Mouse (Mus musculus): ENCODE data around the gene Map3k12. TPM values are rescaled to one million over a fixed set of nuclear protein-coding genes. Genes with fewer than 3 reads are reported as not detected.

The Map3k12 gene
- total and polyA plus RNA-seq, 3 experiments, result 5.2 to 15.1 (median 10.6) TPM

GRCm38 (mm10) chr15:102503447-102503846, 13.4 kb downstream of the Map3k12 start, which contains the start of gene Gm10337:
Gene Gm10337, plus strand, starts transcription at chr15:102503722.
- no peak for DNase-seq

- DNase-seq, result no peak
These were observed 14.5 kb downstream of the Map3k12 start for GRCm38 (mm10) chr15:102502254-102502840.

- DNase-seq, result no peak
These were observed 15.6 kb downstream of the Map3k12 start for GRCm38 (mm10) chr15:102501084-102501814.

DNA sequence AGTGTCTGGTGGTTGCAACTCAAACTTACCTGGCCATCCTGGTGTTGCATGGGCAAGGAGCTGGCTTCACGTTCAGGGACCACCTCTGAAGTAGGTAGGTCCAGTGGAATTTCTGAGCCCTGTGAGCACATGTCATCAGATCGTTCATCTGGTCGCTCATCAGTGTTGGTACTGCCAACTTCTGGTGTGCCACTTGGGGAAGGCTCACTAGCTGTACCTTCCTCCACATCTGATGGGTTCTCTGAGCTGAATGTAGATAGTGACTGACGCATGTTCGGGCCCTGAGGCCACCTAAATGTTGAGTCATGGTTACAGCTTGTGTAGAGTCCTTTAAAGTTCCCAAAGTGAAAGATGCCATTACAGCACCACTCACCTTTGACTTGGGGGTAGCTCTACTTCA, 16.4 kb downstream of the Map3k12 start:
- no peak for DNase-seq

- no peak for DNase-seq
These were observed 17.0 kb downstream of the Map3k12 start for GRCm38 (mm10) chr15:102499851-102500250.

- DNase-seq, result no peak
These were observed 17.5 kb downstream of the Map3k12 start for GRCm38 (mm10) chr15:102499370-102499769.

- DNase-seq, result no peak
These were observed 18.5 kb downstream of the Map3k12 start for GRCm38 (mm10) chr15:102498322-102498721.

DNA sequence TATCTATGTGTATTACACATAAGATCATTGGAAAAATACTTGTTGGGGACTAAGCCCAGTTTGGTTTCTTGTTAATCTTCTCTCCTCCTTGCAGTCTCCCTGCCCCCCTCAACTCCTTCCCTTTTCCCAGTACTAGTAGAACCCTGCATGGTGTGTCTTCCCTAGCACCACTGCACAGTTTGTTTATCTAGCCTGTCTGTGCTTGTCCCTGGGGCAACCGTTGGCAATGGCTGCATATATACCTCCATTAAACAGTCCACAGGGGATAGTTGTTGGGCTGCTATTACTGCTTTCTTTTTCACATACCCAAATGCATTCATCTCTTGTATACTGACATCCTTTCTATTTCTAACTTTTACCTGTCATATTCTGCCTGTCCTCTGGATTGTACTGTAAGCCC, 29.2 kb downstream of the Map3k12 start:
- no peak for DNase-seq

GRCm38 (mm10) chr15:102485853-102486252, 31.0 kb downstream of the Map3k12 start:
- no peak for DNase-seq

DNA sequence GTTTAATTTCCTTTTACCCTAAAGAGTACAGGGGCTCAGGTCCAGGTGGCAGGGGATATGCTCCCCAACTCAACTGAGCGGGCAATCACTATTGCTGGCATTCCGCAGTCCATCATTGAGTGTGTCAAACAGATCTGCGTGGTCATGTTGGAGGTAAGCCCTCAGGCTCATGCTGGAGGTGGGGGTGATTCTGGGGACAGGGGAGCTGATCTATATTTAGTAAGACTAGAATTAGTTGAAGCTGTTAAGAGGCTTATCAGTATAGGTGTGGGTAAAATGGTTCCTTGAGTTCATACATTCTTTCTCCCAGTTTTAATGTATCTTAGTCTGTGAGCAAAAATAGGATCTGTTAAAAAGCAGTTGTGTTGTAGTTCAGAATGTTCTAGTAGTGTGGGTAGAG, 33.7 kb downstream of the Map3k12 start:
- DNase-seq, result no peak

DNA sequence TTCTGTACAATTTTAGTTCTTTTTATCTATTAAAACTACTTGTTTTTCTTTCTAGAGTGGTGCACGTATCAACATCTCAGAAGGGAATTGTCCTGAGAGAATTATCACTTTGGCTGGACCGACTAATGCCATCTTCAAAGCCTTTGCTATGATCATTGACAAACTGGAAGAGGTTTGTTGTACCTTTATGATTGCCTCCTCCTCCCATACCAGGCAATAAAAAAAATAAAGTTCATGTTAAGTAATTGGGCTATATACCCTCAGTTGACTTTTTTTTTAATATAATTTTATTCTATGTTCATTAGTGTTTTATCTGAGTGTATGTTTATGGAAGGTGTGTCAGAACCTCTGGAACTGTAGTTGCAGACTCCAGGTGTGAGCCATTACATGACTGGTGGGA, 42.3 kb downstream of the Map3k12 start:
- no peak for DNase-seq

DNA sequence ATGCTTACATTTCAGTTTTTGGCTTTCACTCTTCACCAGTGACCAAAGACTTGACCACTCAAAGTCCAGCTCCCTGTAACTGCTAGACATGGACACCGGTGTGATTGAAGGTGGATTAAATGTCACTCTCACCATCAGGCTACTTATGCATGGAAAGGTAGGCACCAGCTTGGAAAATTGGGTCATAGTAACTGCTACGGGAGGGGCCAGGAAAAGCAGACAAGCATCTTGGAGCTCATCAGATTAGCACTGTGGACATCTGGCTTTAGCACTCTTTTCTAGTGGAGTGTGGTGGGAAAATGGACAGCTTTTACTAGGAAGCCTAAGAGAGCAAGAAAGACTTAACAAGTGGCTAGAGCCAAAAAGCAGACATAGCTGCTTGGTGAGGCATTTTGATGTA, 43.6 kb downstream of the Map3k12 start:
- no peak for DNase-seq

DNA sequence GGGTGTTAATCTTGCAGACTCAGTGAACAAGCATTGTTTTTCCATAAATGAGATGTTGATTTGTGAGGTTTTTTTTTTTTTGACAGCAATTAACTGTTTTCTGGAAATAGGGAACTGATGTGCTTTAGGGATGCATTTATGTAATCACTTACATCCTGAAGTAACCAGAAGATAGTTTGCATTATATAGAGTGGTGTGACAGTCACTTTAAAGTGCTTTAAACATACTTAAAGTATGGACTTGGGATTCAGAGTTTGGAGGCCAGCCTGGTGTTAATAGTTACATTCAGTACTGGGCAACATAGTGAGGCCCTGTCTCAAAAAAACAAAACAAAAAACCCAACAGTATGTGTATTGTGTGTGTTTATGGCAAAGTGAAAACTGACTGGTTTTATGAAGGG, 45.1 kb downstream of the Map3k12 start:
- no peak for DNase-seq

GRCm38 (mm10) chr15:102471295-102471645, 45.6 kb downstream of the Map3k12 start:
- DNase-seq, result no peak

- peak; percentile 90 for DNase-seq
These were observed 46.1 kb downstream of the Map3k12 start for GRCm38 (mm10) chr15:102470605-102471294.

GRCm38 (mm10) chr15:102470183-102470604, 46.7 kb downstream of the Map3k12 start, which contains the start of gene Pcbp2:
Gene Pcbp2, plus strand, starts transcription at chr15:102470539.
- DNase-seq, result peak; percentile 98

DNA sequence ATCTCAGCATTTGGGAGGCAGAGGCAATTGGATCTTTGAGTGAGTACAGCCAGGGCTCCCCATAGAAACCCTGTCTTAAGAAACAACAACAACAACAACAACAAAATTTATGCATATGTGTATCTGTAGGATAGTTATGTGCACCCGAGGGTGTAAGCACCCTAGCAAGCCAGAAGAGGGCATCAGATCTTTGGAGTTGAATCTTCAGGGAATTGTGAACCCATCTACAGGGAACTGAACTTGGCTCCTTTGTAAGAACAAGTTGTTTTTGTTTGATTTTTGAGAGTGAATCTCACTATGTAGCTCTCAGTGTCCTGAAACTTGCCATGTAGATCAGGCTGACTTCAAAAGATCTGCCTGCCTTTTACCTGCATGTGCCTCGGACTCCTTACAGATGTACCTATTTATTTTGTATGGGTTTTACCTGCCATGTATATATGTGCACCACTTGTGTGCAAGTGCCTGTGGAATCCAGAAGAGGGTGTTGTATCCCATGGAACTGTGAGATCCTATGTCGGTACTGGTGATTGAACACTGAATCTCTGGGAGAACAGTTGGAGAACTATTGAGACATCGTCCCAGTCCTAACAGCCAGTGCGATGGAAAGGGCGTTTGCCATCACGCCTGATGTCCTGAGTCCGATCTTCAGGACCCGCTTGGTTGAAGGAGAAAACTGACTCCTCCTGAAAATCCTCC, 48.0 kb downstream of the Map3k12 start:
- DNase-seq, result no peak

DNA sequence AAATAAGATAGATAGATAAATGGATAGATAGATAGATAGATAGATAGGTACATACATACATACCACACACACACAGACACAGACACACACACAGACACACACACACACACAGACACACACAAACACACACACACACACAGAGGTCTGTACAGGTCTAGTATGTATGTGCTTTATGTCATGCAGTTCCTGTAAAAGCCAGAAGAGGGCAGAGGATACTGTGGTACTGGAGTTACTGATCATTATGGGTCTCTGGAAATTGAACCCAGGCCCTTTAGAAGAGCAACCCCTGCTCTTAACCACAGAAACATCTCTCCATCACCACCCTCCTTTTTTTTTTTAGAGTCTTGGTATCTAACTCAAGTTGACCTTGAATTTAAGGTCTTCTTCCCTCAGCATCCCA, 53.2 kb downstream of the Map3k12 start:
- no peak for DNase-seq

- DNase-seq, result no peak
These were observed 55.3 kb downstream of the Map3k12 start for GRCm38 (mm10) chr15:102461430-102462075.

GRCm38 (mm10) chr15:102460971-102461370, 55.9 kb downstream of the Map3k12 start:
- peak; percentile 58 for DNase-seq

DNA sequence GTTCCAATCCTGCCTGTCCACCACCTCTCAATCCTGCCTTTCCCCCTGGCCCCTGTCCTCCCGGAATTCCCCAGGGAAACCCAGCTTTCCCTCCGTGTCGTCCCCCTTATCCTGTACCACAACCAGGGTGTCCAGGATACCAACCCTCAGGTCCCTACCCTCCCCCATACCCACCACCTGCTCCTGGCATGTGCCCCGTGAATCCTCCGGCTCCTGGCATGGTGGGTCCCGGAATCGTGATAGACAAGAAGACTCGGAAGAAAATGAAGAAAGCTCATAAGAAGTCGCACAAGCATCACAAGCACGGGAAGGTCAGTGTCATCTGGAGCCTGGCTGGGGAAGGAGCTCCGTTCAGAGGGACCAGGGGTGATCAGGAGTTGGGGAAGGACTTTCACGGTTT, 56.5 kb downstream of the Map3k12 start:
- no peak for DNase-seq

DNA sequence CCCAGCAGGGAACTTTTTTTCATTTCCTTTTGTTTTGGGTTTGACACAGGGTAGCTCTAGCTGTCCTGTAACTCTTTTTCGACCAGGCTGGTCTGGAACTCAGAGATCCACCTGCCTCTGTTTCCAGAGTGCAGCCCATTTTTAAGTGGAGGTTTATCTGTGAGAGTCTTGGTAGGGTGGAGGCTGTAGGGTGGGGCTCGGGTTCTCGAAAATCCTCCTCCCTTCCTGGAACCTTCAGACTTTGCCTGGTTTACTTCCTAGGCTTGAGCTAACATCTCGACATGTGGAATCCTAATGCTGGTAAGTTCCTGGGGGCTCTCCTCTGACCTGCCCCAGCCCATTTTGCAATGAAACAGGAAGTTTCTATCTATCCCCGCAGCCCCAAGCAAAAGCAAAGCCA, 57.0 kb downstream of the Map3k12 start:
- DNase-seq, result no peak
